Comparison of ENCODE assay signal across 9 mouse cellular contexts in genomic region chr2:92987108-92987618, GRCm38 (mm10). TPM values are rescaled to one million over a fixed set of nuclear protein-coding genes. Genes with fewer than 3 reads are reported as not detected.
DNase-seq lines count a peak whose midpoint lies in the region; ATAC-seq and TF ChIP-seq lines count a peak whose summit lies in the region.
"Had no signal": no experiment of that assay in that cellular context is flagged by ENCODE, and none has a peak within 500 bp of the region (broad histone marks: within the 10 kb centered on the region; RNA-seq: fewer than 3 reads in every experiment).

No protein-coding gene starts in this region.

- H3K27ac ChIP-seq in hindbrain, postnatal 0 days: peak overlapping the region; percentile 52; the same call in 1 of the 2 replicates
- H3K27ac ChIP-seq in hindbrain, embryonic 14.5 days: no peak overlapping the region
- H3K27ac ChIP-seq in heart, postnatal 0 days (ENCODE audit: low read depth): peak overlapping the region; percentile 86
- H3K27ac ChIP-seq in lung, embryonic 15.5 days: peak overlapping the region; percentile 91

- peaks cover 8% of the 10 kb centered on the region for H3K36me3 ChIP-seq in hindbrain, postnatal 0 days (ENCODE audit: insufficient read depth, low read length)
- H3K36me3 ChIP-seq in hindbrain, embryonic 14.5 days (replicated peaks; ENCODE audit: control insufficient read depth, insufficient read depth): peaks cover 15% of the 10 kb centered on the region; the same call in 1 of the 2 replicates
- H3K36me3 ChIP-seq in heart, postnatal 0 days (replicated peaks; ENCODE audit: control insufficient read depth, insufficient read depth, low read length): peaks cover 8% of the 10 kb centered on the region; the same call in 1 of the 2 replicates
- peaks cover 19% of the 10 kb centered on the region for H3K36me3 ChIP-seq in lung, embryonic 15.5 days
- H3K36me3 ChIP-seq: forebrain, embryonic 15.5 days had no signal

- no peak overlapping the region for H3K4me3 ChIP-seq in hindbrain, postnatal 0 days (ENCODE audit: low read length)
- H3K4me3 ChIP-seq in hindbrain, embryonic 14.5 days (replicated peaks; ENCODE audit: low read length): no peak overlapping the region
- H3K4me3 ChIP-seq in heart, postnatal 0 days (ENCODE audit: low read depth, low read length): no peak overlapping the region
- no peak overlapping the region for H3K4me3 ChIP-seq in lung, embryonic 15.5 days
- H3K4me3 ChIP-seq: forebrain, embryonic 15.5 days had no signal

- no peaks in the 10 kb centered on the region for H3K9me3 ChIP-seq in hindbrain, postnatal 0 days (ENCODE audit: low read length)
- no peaks in the 10 kb centered on the region for H3K9me3 ChIP-seq in hindbrain, embryonic 14.5 days (ENCODE audit: control insufficient read depth, low read length)
- H3K9me3 ChIP-seq in heart, postnatal 0 days (replicated peaks; ENCODE audit: control insufficient read depth, low read length): no peaks in the 10 kb centered on the region
- no peaks in the 10 kb centered on the region for H3K9me3 ChIP-seq in lung, embryonic 15.5 days
- H3K9me3 ChIP-seq: forebrain, embryonic 15.5 days had no signal

- H3K4me1 ChIP-seq in hindbrain, postnatal 0 days (ENCODE audit: insufficient read depth, low read length): peaks cover 10% of the 10 kb centered on the region
- H3K4me1 ChIP-seq in hindbrain, embryonic 14.5 days (replicated peaks; ENCODE audit: control insufficient read depth, insufficient read depth, low read length): peaks cover 12% of the 10 kb centered on the region
- H3K4me1 ChIP-seq in heart, postnatal 0 days (ENCODE audit: control insufficient read depth, insufficient read depth): peaks cover 33% of the 10 kb centered on the region
- peaks cover 34% of the 10 kb centered on the region for H3K4me1 ChIP-seq in lung, embryonic 15.5 days

- DNase-seq in hindbrain, postnatal 0 days (ENCODE audit: low spot score): peak; percentile 15
- no peak for DNase-seq in hindbrain, embryonic 14.5 days (ENCODE audit: low spot score)
- DNase-seq in brain, adult 2 months (ENCODE audit: low read depth, low spot score): peak; percentile 10
- DNase-seq in heart, postnatal 0 days (ENCODE audit: low spot score): no peak
- DNase-seq in adrenal gland, postnatal 10 days: no peak
- DNase-seq in layer of hippocampus, adult 8-10 months (ENCODE audit: low spot score in 2 of 2): no peak
- DNase-seq in gastrocnemius, postnatal 25 days: no peak

- no peak for ATAC-seq in hindbrain, postnatal 0 days
- ATAC-seq in hindbrain, embryonic 14.5 days (ENCODE audit: low FRiP score): no peak
- ATAC-seq in heart, postnatal 0 days (ENCODE audit: insufficient read depth, low read depth): no peak
- no peak for ATAC-seq in lung, embryonic 15.5 days (ENCODE audit: borderline replicate concordance, extremely low read depth, low FRiP score, low TSS enrichment)

- H3K4me2 ChIP-seq in hindbrain, postnatal 0 days (ENCODE audit: low read depth, low read length): no peak overlapping the region
- H3K4me2 ChIP-seq in hindbrain, embryonic 14.5 days (replicated peaks): no peak overlapping the region
- no peak overlapping the region for H3K4me2 ChIP-seq in heart, postnatal 0 days (ENCODE audit: low read depth, low read length)
- H3K4me2 ChIP-seq in lung, embryonic 15.5 days: no peak overlapping the region
- H3K4me2 ChIP-seq: forebrain, embryonic 15.5 days had no signal

- TF ChIP-seq EP300 in heart, postnatal 0 days (IDR thresholded peaks at IDR 0.05; ENCODE audit: low read depth): no peak

- H3K9ac ChIP-seq in hindbrain, postnatal 0 days (replicated peaks; ENCODE audit: low read length): no peak overlapping the region
- no peak overlapping the region for H3K9ac ChIP-seq in hindbrain, embryonic 14.5 days
- no peak overlapping the region for H3K9ac ChIP-seq in heart, postnatal 0 days (replicated peaks; ENCODE audit: low read depth, low read length)
- no peak overlapping the region for H3K9ac ChIP-seq in lung, embryonic 15.5 days
- H3K9ac ChIP-seq: forebrain, embryonic 15.5 days had no signal

- WGBS in hindbrain, postnatal 0 days: 89% methylated on average over 7 of the region's 7 CpGs
- WGBS in hindbrain, embryonic 14.5 days: 84% methylated on average over 7 of the region's 7 CpGs
- 83% methylated on average over 7 of the region's 7 CpGs for WGBS in heart, postnatal 0 days
- WGBS in lung, embryonic 15.5 days: 75% methylated on average over 7 of the region's 7 CpGs

- H3K27me3 ChIP-seq in hindbrain, postnatal 0 days (ENCODE audit: insufficient read depth, low read length): no peaks in the 10 kb centered on the region
- H3K27me3 ChIP-seq in hindbrain, embryonic 14.5 days (ENCODE audit: control insufficient read depth, insufficient read depth, low read length): no peaks in the 10 kb centered on the region
- no peaks in the 10 kb centered on the region for H3K27me3 ChIP-seq in heart, postnatal 0 days (ENCODE audit: control insufficient read depth, insufficient read depth, low read length)
- no peaks in the 10 kb centered on the region for H3K27me3 ChIP-seq in lung, embryonic 15.5 days
- H3K27me3 ChIP-seq: forebrain, embryonic 15.5 days had no signal

- peak; percentile 32; the same call in 1 of the 2 replicates for TF ChIP-seq CTCF in hindbrain, postnatal 0 days (IDR thresholded peaks at IDR 0.05; ENCODE audit: low read depth)
- TF ChIP-seq CTCF in heart, postnatal 0 days (IDR thresholded peaks at IDR 0.05; ENCODE audit: low read depth): peak; percentile 24

RNA-seq across cellular contexts. Expression of gene Prdm11, which starts 58.8 kb away (rescaled TPM):
- 14.9 and 15.6 TPM in 2 replicates for total RNA-seq in hindbrain, postnatal 0 days (2014; rRNA removed)
- polyA plus RNA-seq in hindbrain, postnatal 0 days (2015; fragmentation: Nextera tagmentation; extraction: Ambion mirVana): 3.5 and 3.7 TPM in 2 replicates
- polyA plus RNA-seq in hindbrain, embryonic 14.5 days (2014; fragmentation: Nextera tagmentation; extraction: Ambion mirVana): 1.8 and 2.5 TPM in 2 replicates
- total RNA-seq in heart, postnatal 0 days (2014; rRNA removed; ENCODE audit: low replicate concordance): 10.7 and 12.7 TPM in 2 replicates
- polyA plus RNA-seq in heart, postnatal 0 days (2015; fragmentation: Nextera tagmentation; extraction: Ambion mirVana): 2.7 and 2.9 TPM in 2 replicates
- 6.5 and 7.2 TPM in 2 replicates for polyA plus RNA-seq in lung, embryonic 15.5 days (2015; fragmentation: Nextera tagmentation; extraction: Ambion mirVana)
- total RNA-seq in adrenal gland, postnatal 10 days (2021): 10 to 100 TPM; 35.7 to 37.1 TPM
- total RNA-seq in layer of hippocampus, adult 8-10 months (2022): 10 to 100 TPM; 23.7 to 29.5 (median 26.6) TPM
- total RNA-seq in gastrocnemius, postnatal 25 days (2021): 1 to 10 TPM; 1.2 to 1.3 TPM

Comparison
In these comparisons a context has a peak if more than half of its experiments do, and no peak if none do; other contexts are left out.
1. DNase-seq: peak in hindbrain, postnatal 0 days (single experiment) and brain, adult 2 months (single experiment); none in hindbrain, embryonic 14.5 days (single experiment), heart, postnatal 0 days (single experiment), adrenal gland, postnatal 10 days (single experiment), layer of hippocampus, adult 8-10 months (0 of 2) and gastrocnemius, postnatal 25 days (single experiment).